Mouse (Mus musculus): Measurements from ENCODE around the gene Dnmbp.

DNA sequence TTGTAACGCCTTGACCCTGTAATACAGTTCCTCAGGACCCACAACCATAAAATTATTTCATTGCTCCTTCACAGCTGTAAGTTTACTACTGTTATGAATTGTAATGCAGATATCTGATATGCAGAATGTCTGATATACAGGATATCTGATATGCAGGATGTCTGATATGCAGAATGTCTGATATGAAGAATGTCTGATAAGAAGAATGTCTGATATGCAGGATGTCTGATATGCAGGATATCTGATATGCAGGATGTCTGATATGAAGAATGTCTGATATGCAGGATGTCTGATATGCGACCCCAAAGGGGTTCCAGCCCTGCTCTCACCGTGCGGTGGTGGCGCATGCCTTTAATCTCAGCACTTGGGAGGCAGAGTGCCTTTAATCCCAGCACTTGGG is 42.0 kb upstream of the Dnmbp start:
- TF ChIP-seq CTCF (IDR thresholded peaks at IDR 0.05; ENCODE audit: extremely low read depth, insufficient read depth, insufficient read length, insufficient replicate concordance), result no peak
- no peak for TF ChIP-seq POLR2A (IDR thresholded peaks at IDR 0.05; ENCODE audit: low read depth, low read length)

All from spleen, adult 2 months (tissue).